Mouse (Mus musculus) hindbrain, embryonic 15.5 days (tissue): Measurements from ENCODE around the gene Stxbp1. TPM values are rescaled to one million over a fixed set of nuclear protein-coding genes. Genes with fewer than 3 reads are reported as not detected.
A peak's percentile ranks its signal among the peaks of the same experiment; 100 is the strongest.

Source experiments
- ATAC-seq: fragments of 200-750 bp; cut with Nextera tagmentation; 2 replicates; pipeline ENCODE4 v1.8.0; 2017; ENCODE audit warnings: low read depth, moderate number of reproducible peaks, moderate TSS enrichment; ENCODE audit not compliant: low FRiP score
- H3K27ac ChIP-seq: fragments of 300-500 bp; sonication (generic); replicated peaks from 2 replicates; pipeline ENCODE4 v1.5.1; 2015; ENCODE audit warnings: mild to moderate bottlenecking, inconsistent platforms
- H3K27me3 ChIP-seq: fragments of 300-500 bp; sonication (generic); 2 replicates; pipeline ENCODE4 v1.6.1; 2015; ENCODE audit warnings: control low read depth, inconsistent platforms
- H3K36me3 ChIP-seq: fragments of 300-500 bp; sonication (generic); 2 replicates; pipeline ENCODE4 v1.6.1; 2015; ENCODE audit warnings: control low read depth, inconsistent platforms
- H3K4me1 ChIP-seq: fragments of 300-500 bp; sonication (generic); replicated peaks from 2 replicates; pipeline ENCODE4 v1.6.1; 2015; ENCODE audit warnings: control low read depth, inconsistent platforms
- H3K4me2 ChIP-seq: fragments of 300-500 bp; sonication (generic); 2 replicates; pipeline ENCODE4 v1.6.1; 2015; ENCODE audit warnings: moderate library complexity, mild to moderate bottlenecking, inconsistent platforms
- H3K4me3 ChIP-seq: fragments of 300-500 bp; sonication (generic); 2 replicates; pipeline ENCODE4 v1.5.1; 2015; ENCODE audit warnings: mild to moderate bottlenecking, inconsistent platforms
- H3K9ac ChIP-seq: fragments of 300-500 bp; sonication (generic); 2 replicates; pipeline ENCODE4 v1.6.1; 2015; ENCODE audit warnings: inconsistent platforms
- H3K9me3 ChIP-seq: fragments of 300-500 bp; sonication (generic); 2 replicates; pipeline ENCODE4 v1.6.1; 2016; ENCODE audit warnings: control low read depth, inconsistent platforms
- WGBS: fragments of 180-500 bp; shearing (Covaris S2); methylation state at CpG from one replicate; pipeline ENCODE4 v1.1.7; 2015; 5-methylcytosine and 5-hydroxymethylcytosine counted together
- polyA plus RNA-seq: library from polyadenylated mRNA; unstranded; fragments of >200 nt; fragmentation: Nextera tagmentation; extraction: Ambion mirVana; gene quantifications from 2 replicates; pipeline ENCODE4 v1.2.1, GENCODE M21; 2015

The Stxbp1 gene
- polyA plus RNA-seq, 1 experiment from 2014 or later: 323 TPM

- Histone ChIP-seq H3K4me2 (peak overlapping the region; percentile 77), H3K4me1 (peaks cover 15% of the 10 kb centered on the region), H3K4me3 (peak overlapping the region; percentile 60), H3K27me3 (no peaks in the 10 kb centered on the region), H3K9ac (peak overlapping the region; percentile 38), H3K36me3 (no peaks in the 10 kb centered on the region), H3K27ac (no peak overlapping the region), H3K9me3 (no peaks in the 10 kb centered on the region)
- WGBS: 27% methylated on average over 22 of the region's 22 CpGs
- no peak for ATAC-seq
These were observed 70.9 kb downstream of the Stxbp1 start for GRCm38 (mm10) chr2:32776192-32776591.

- H3K36me3 ChIP-seq: no peaks in the 10 kb centered on the region
- H3K4me1 ChIP-seq: peaks cover 15% of the 10 kb centered on the region
- H3K27me3 ChIP-seq: no peaks in the 10 kb centered on the region
- peak within 1 kb of the TSS; percentile 77 for H3K4me2 ChIP-seq
- peak within 1 kb of the TSS; percentile 78 for H3K27ac ChIP-seq
- H3K9me3 ChIP-seq: no peaks in the 10 kb centered on the region
- ATAC-seq: peak; percentile 98
- H3K4me3 ChIP-seq: peak within 1 kb of the TSS; percentile 60
- WGBS: under 1% methylated on average over 46 of the region's 46 CpGs
- H3K9ac ChIP-seq: peak within 1 kb of the TSS; percentile 38
These were observed 71.5 kb downstream of the Stxbp1 start, which contains the start of the genes Ttc16 and Ptrh1 for GRCm38 (mm10) chr2:32775359-32776074. TSS of gene Ttc16 (minus strand) at chr2:32775633. TSS of gene Ptrh1 (plus strand) at chr2:32775786.

GRCm38 (mm10) chr2:32772626-32773279, 74.3 kb downstream of the Stxbp1 start:
- Histone ChIP-seq H3K9me3 (no peaks in the 10 kb centered on the region), H3K27ac (no peak overlapping the region), H3K4me3 (no peak overlapping the region), H3K36me3 (no peaks in the 10 kb centered on the region), H3K27me3 (no peaks in the 10 kb centered on the region), H3K4me2 (no peak overlapping the region), H3K4me1 (peaks cover 15% of the 10 kb centered on the region), H3K9ac (no peak overlapping the region)
- ATAC-seq: no peak
- WGBS: 86% methylated on average over 8 of the region's 8 CpGs

DNA sequence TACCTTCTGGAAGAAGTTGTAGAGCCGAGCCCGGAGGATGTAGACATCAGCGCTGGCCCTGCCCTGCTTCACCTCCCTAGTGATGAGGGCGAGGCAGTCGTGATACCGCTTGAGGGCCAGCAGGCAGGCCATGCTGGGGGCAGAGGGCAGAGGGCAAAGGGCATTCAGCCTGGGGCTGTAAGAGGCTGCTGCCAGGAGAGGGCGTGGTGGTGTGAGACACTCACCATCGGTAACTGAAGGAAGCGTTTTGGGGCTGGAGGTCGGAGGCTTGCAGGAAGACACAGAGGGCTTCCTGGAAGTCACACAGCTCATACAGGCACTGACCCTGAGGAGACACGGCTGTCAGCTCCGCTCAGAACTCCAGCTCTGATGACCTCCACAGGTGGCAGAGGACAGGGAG, 75.2 kb downstream of the Stxbp1 start:
- ATAC-seq: no peak
- Histone ChIP-seq H3K36me3 (no peaks in the 10 kb centered on the region), H3K27me3 (no peaks in the 10 kb centered on the region), H3K4me1 (peaks cover 15% of the 10 kb centered on the region), H3K9ac (no peak overlapping the region), H3K9me3 (no peaks in the 10 kb centered on the region), H3K4me3 (no peak overlapping the region), H3K27ac (no peak overlapping the region), H3K4me2 (no peak overlapping the region)
- WGBS: 39% methylated on average over 12 of the region's 12 CpGs

DNA sequence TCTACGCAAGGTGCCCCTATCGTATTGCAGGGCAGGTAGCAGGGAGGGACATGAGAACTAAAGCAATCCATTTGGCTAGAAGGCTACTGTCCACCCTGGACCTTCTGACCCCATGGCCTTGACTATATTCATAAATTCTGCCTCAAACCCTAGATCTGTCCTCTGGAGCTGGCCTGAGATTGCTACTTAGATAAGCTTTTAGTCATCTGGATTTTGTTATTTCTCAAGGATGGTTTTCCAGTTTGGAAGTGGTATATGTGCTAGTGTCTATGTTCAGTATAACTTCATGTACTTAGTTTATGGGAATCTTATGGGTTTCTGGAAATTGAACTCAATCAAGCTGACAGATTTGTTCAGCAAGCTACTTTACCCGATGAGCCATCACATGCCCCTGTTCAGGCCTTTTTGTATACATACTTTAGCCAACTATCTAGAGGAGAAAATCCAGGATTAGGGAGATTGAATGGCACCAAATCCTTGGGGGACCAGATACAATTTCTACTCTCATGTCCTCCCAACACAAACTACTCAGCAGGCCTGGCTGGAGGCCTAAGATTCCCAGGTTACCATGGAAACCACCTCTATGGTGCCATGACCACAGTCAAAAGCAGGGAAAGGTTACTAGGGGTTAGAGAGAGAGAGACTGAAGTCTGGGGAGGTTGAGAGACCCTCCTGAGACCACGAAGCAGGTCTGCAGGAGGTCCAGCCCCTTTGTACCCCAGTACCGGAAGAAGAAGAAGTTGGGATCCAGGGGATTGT, 77.5 kb downstream of the Stxbp1 start:
- Histone ChIP-seq H3K27ac (no peak overlapping the region), H3K4me1 (no peaks in the 10 kb centered on the region; the same call in 1 of the 2 replicates), H3K4me3 (no peak overlapping the region), H3K4me2 (no peak overlapping the region), H3K9ac (no peak overlapping the region), H3K36me3 (no peaks in the 10 kb centered on the region), H3K27me3 (no peaks in the 10 kb centered on the region), H3K9me3 (no peaks in the 10 kb centered on the region)
- no peak for ATAC-seq
- WGBS: 56% methylated on average over 5 of the region's 5 CpGs

DNA sequence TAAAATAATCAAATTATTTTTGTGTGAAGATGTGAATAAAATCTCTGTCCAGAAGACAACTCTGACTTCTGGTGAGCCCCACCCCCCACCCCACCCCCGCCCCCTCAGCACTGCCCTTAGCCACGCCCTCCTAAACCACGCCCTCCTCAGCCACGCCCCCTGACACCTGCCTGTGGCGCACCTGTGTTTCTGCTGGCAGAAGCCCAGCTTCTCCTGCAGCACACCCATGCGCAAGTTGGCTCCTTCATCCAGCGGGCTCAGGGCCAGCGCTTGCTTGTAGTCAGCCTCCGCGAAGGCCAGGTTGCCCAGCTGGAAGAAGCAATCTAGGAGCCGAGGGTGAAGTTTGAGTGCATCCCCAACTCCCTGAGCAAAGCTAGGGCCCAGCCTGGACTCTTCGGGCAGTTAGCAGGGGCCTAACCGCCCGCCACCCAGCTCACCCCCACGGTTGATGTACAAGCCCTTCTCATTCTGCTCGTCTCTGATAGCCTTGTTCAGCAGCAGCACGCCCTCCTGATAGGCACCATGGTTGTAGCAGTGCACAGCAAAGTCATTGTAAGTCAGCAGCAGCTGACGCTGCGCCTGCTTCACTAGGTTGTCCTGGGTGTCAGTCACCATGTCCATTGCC, 78.3 kb downstream of the Stxbp1 start:
- Histone ChIP-seq H3K4me2 (no peak overlapping the region), H3K27me3 (no peaks in the 10 kb centered on the region), H3K9me3 (no peaks in the 10 kb centered on the region), H3K27ac (no peak overlapping the region), H3K9ac (no peak overlapping the region), H3K4me3 (no peak overlapping the region), H3K4me1 (no peaks in the 10 kb centered on the region), H3K36me3 (no peaks in the 10 kb centered on the region)
- 53% methylated on average over 19 of the region's 19 CpGs for WGBS
- ATAC-seq: no peak

DNA sequence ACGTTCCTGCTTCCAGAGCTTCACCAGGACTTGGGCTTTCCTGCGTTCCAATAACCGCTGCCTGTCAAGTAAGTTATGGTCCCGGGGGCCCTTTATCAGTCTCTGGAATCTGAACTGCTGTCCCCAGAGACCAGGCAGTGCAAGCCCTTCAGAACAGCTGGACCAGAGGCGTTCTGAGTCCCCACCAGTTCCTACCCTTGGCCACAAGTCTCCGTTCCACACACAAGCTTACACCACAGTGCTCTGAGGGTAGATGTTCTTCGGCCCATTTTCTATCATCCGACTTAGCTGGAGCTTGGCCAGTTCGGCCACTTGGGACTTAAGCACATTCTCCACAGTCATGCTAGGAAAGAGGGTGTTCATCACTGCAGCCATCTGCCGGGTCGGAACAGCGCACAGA, 79.8 kb downstream of the Stxbp1 start:
- WGBS: 63% methylated on average over 12 of the region's 12 CpGs
- Histone ChIP-seq H3K4me2 (no peak overlapping the region), H3K9ac (no peak overlapping the region), H3K27ac (no peak overlapping the region), H3K36me3 (no peaks in the 10 kb centered on the region), H3K4me3 (no peak overlapping the region), H3K27me3 (no peaks in the 10 kb centered on the region), H3K9me3 (no peaks in the 10 kb centered on the region), H3K4me1 (no peaks in the 10 kb centered on the region)
- no peak for ATAC-seq

GRCm38 (mm10) chr2:32763353-32763752, 83.7 kb downstream of the Stxbp1 start:
- no peak overlapping the region for H3K27ac ChIP-seq
- no peaks in the 10 kb centered on the region for H3K27me3 ChIP-seq
- peaks cover 11% of the 10 kb centered on the region for H3K4me1 ChIP-seq
- peaks cover 19% of the 10 kb centered on the region; the same call in 1 of the 2 replicates for H3K36me3 ChIP-seq
- 78% methylated on average over 3 of the region's 3 CpGs for WGBS
- ATAC-seq: no peak
- H3K4me3 ChIP-seq: no peak overlapping the region
- H3K9ac ChIP-seq: no peak overlapping the region
- no peaks in the 10 kb centered on the region for H3K9me3 ChIP-seq
- H3K4me2 ChIP-seq: no peak overlapping the region

- H3K9me3 ChIP-seq: no peaks in the 10 kb centered on the region
- H3K4me3 ChIP-seq: no peak overlapping the region
- no peak overlapping the region for H3K4me2 ChIP-seq
- H3K36me3 ChIP-seq: peaks cover 19% of the 10 kb centered on the region; the same call in 1 of the 2 replicates
- no peaks in the 10 kb centered on the region for H3K27me3 ChIP-seq
- H3K27ac ChIP-seq: no peak overlapping the region
- H3K9ac ChIP-seq: no peak overlapping the region
- H3K4me1 ChIP-seq: peaks cover 19% of the 10 kb centered on the region
- no peak for ATAC-seq
- 84% methylated on average over 4 of the region's 4 CpGs for WGBS
These were observed 85.2 kb downstream of the Stxbp1 start for GRCm38 (mm10) chr2:32761859-32762258.

- no peak for ATAC-seq
- Histone ChIP-seq H3K27ac (no peak overlapping the region), H3K4me3 (no peak overlapping the region), H3K9ac (no peak overlapping the region), H3K27me3 (no peaks in the 10 kb centered on the region), H3K4me1 (peaks cover 23% of the 10 kb centered on the region), H3K4me2 (no peak overlapping the region), H3K36me3 (peaks cover 19% of the 10 kb centered on the region; the same call in 1 of the 2 replicates), H3K9me3 (no peaks in the 10 kb centered on the region)
- 89% methylated on average over 14 of the region's 14 CpGs for WGBS
These were observed 85.7 kb downstream of the Stxbp1 start for GRCm38 (mm10) chr2:32761361-32761760.

- H3K4me1 ChIP-seq: peaks cover 23% of the 10 kb centered on the region
- no peaks in the 10 kb centered on the region for H3K9me3 ChIP-seq
- peak overlapping the region; percentile 11; the same call in 1 of the 2 replicates for H3K9ac ChIP-seq
- no peak overlapping the region for H3K4me3 ChIP-seq
- H3K27ac ChIP-seq: no peak overlapping the region
- peaks cover 31% of the 10 kb centered on the region for H3K36me3 ChIP-seq
- no peak for ATAC-seq
- WGBS: 80% methylated on average over 2 of the region's 2 CpGs
- no peak overlapping the region for H3K4me2 ChIP-seq
- H3K27me3 ChIP-seq: no peaks in the 10 kb centered on the region
These were observed 88.0 kb downstream of the Stxbp1 start for GRCm38 (mm10) chr2:32759001-32759400.
